Mouse (Mus musculus): ENCODE results near the gene Arid4a.

- TF ChIP-seq CTCF (IDR thresholded peaks at IDR 0.05; ENCODE audit: low read depth) (no peak), EP300 (IDR thresholded peaks at IDR 0.05; ENCODE audit: low read depth) (no peak)
These were observed 70.5 kb downstream of the Arid4a start for GRCm38 (mm10) chr12:71086331-71086730.
